Mouse (Mus musculus) midbrain, postnatal 0 days (tissue): ENCODE data around the gene Fem1a. TPM values are rescaled to one million over a fixed set of nuclear protein-coding genes. Genes with fewer than 3 reads are reported as not detected.

Experiments
- ATAC-seq: fragments of 200-750 bp; cut with Nextera tagmentation; 2 replicates; pipeline ENCODE4 v1.8.0; 2017; ENCODE audit warnings: moderate number of reproducible peaks, mild to moderate bottlenecking, moderate TSS enrichment, moderate library complexity; ENCODE audit not compliant: low FRiP score
- DNase-seq: peaks from one replicate; pipeline ENCODE4 v3.0.0-alpha.2; 2015; ENCODE audit warnings: low spot score
- H3K27ac ChIP-seq: fragments of 300-500 bp; sonication (generic); 2 replicates; pipeline ENCODE4 v1.5.1; 2014; ENCODE audit warnings: low read depth, mild to moderate bottlenecking, low read length, mixed read lengths
- H3K27me3 ChIP-seq: fragments of 300-500 bp; sonication (generic); 2 replicates; pipeline ENCODE4 v1.6.1; 2014; ENCODE audit warnings: low read length, control low read depth, mixed read lengths; ENCODE audit not compliant: insufficient read depth
- H3K36me3 ChIP-seq: fragments of 300-500 bp; sonication (generic); 2 replicates; pipeline ENCODE4 v1.6.1; 2014; ENCODE audit warnings: low read length, control low read depth, mixed read lengths; ENCODE audit not compliant: insufficient read depth
- H3K4me1 ChIP-seq: fragments of 300-500 bp; sonication (generic); 2 replicates; pipeline ENCODE4 v1.6.1; 2014; ENCODE audit warnings: mild to moderate bottlenecking, control low read depth, antibody characterized with exemption, low read length, mixed read lengths; ENCODE audit not compliant: insufficient read depth
- H3K4me2 ChIP-seq: fragments of 300-500 bp; sonication (generic); 2 replicates; pipeline ENCODE4 v1.6.1; 2014; ENCODE audit warnings: low read depth, mild to moderate bottlenecking, low read length, mixed read lengths; ENCODE audit not compliant: poor library complexity, severe bottlenecking
- H3K4me3 ChIP-seq: fragments of 300-500 bp; sonication (generic); 2 replicates; pipeline ENCODE4 v1.5.1; 2014; ENCODE audit warnings: low read depth, mild to moderate bottlenecking, low read length, moderate library complexity
- H3K9ac ChIP-seq: fragments of 300-500 bp; sonication (generic); replicated peaks from 2 replicates; pipeline ENCODE4 v1.6.1; 2014; ENCODE audit warnings: mild to moderate bottlenecking, low read length, moderate library complexity, mixed read lengths; ENCODE audit not compliant: poor library complexity, severe bottlenecking
- H3K9me3 ChIP-seq: fragments of 300-500 bp; sonication (generic); 2 replicates; pipeline ENCODE4 v1.6.1; 2016; ENCODE audit warnings: low read length, control low read depth
- CTCF ChIP-seq: IDR thresholded peaks from 2 replicates; pipeline ENCODE4 v1.5.1; 2016; ENCODE audit warnings: antibody characterized with exemption, mild to moderate bottlenecking
- WGBS: fragments of 180-500 bp; shearing (Covaris S2); extraction: QIAGEN DNeasy Blood & Tissue Kit; methylation state at CpG from one replicate; pipeline ENCODE4 v1.1.7; 2014; 5-methylcytosine and 5-hydroxymethylcytosine counted together
- polyA plus RNA-seq: library from polyadenylated mRNA; unstranded; fragments of >200 nt; fragmentation: Nextera tagmentation; extraction: Ambion mirVana; gene quantifications from 2 replicates; pipeline ENCODE4 v1.2.1, GENCODE M21; 2015
- total RNA-seq: library from RNA; depleted of rRNA; stranded (reverse); fragments of >200 nt; gene quantifications from 2 replicates; pipeline ENCODE4 v1.2.3, GENCODE M21; 2014

The Fem1a gene
- total and polyA plus RNA-seq, 2 experiments from 2014 or later = 14.2 to 43.2 TPM

- no peaks in the 10 kb centered on the region for H3K36me3 ChIP-seq
- no peak overlapping the region; the same call in 1 of the 2 replicates for H3K27ac ChIP-seq
- H3K4me1 ChIP-seq = no peaks in the 10 kb centered on the region
- DNase-seq (no peak), ATAC-seq (no peak)
- H3K27me3 ChIP-seq = 0 out of 2 replicates have a peak, but pooled peaks cover 4% of the 10 kb centered on the region
- 47% methylated on average over 3 of the region's 3 CpGs for WGBS
- no peak overlapping the region for H3K4me3 ChIP-seq
- no peak overlapping the region for H3K9ac ChIP-seq
- TF ChIP-seq CTCF = no peak
- H3K9me3 ChIP-seq = no peaks in the 10 kb centered on the region
- H3K4me2 ChIP-seq = no peak overlapping the region
Measured at GRCm38 (mm10) chr17:56288866-56289265, 32.3 kb downstream of the Fem1a start.

- Histone ChIP-seq H3K27ac (peak overlapping the region; percentile 55), H3K9me3 (no peaks in the 10 kb centered on the region), H3K27me3 (0 out of 2 replicates have a peak, but pooled peaks cover 4% of the 10 kb centered on the region), H3K4me1 (no peaks in the 10 kb centered on the region), H3K4me2 (peak overlapping the region; percentile 38), H3K4me3 (peak overlapping the region; percentile 20; the same call in 1 of the 2 replicates), H3K36me3 (no peaks in the 10 kb centered on the region), H3K9ac (0 out of 2 replicates have a peak overlapping the region, but pooled peaks have one; percentile 44)
- 9% methylated on average over 23 of the region's 23 CpGs for WGBS
- TF ChIP-seq CTCF = no peak
- ATAC-seq (no peak), DNase-seq (no peak)
Measured at GRCm38 (mm10) chr17:56289371-56290331, 33.0 kb downstream of the Fem1a start.

- no peak for TF ChIP-seq CTCF
- Histone ChIP-seq H3K9ac (0 out of 2 replicates have a peak overlapping the region, but pooled peaks have one; percentile 44), H3K36me3 (no peaks in the 10 kb centered on the region), H3K4me1 (no peaks in the 10 kb centered on the region), H3K4me2 (peak overlapping the region; percentile 38), H3K27ac (peak overlapping the region; percentile 55), H3K27me3 (0 out of 2 replicates have a peak, but pooled peaks cover 4% of the 10 kb centered on the region), H3K4me3 (peak overlapping the region; percentile 20; the same call in 1 of the 2 replicates), H3K9me3 (no peaks in the 10 kb centered on the region)
- DNase-seq = peak; percentile 62
- peak; percentile 55; the same call in 1 of the 2 replicates for ATAC-seq
- 8% methylated on average over 17 of the region's 17 CpGs for WGBS
Measured at GRCm38 (mm10) chr17:56290388-56291170, 34.0 kb downstream of the Fem1a start.

- peak overlapping the region; percentile 32; the same call in 1 of the 2 replicates for H3K27ac ChIP-seq
- no peaks in the 10 kb centered on the region for H3K9me3 ChIP-seq
- H3K4me1 ChIP-seq = no peaks in the 10 kb centered on the region
- WGBS = 1% methylated on average over 16 of the region's 16 CpGs
- DNase-seq (peak; percentile 81), ATAC-seq (peak; percentile 84)
- H3K4me2 ChIP-seq = peak overlapping the region; percentile 46
- H3K9ac ChIP-seq = peak overlapping the region; percentile 39; the same call in 1 of the 2 replicates
- 0 out of 2 replicates have a peak, but pooled peaks cover 4% of the 10 kb centered on the region for H3K27me3 ChIP-seq
- no peaks in the 10 kb centered on the region for H3K36me3 ChIP-seq
- peak; percentile 79 for TF ChIP-seq CTCF
- peak overlapping the region; percentile 18; the same call in 1 of the 2 replicates for H3K4me3 ChIP-seq
Measured at GRCm38 (mm10) chr17:56291171-56291511, 34.5 kb downstream of the Fem1a start.

- Histone ChIP-seq H3K9ac (no peak overlapping the region), H3K27me3 (0 out of 2 replicates have a peak, but pooled peaks cover 4% of the 10 kb centered on the region), H3K4me1 (no peaks in the 10 kb centered on the region), H3K9me3 (no peaks in the 10 kb centered on the region), H3K36me3 (no peaks in the 10 kb centered on the region), H3K4me3 (no peak overlapping the region), H3K27ac (no peak overlapping the region), H3K4me2 (no peak overlapping the region)
- no peak for DNase-seq
- 56% methylated on average over 7 of the region's 7 CpGs for WGBS
- TF ChIP-seq CTCF = no peak
- ATAC-seq = no peak
Measured at GRCm38 (mm10) chr17:56291826-56292475, 35.3 kb downstream of the Fem1a start.
